Mouse (Mus musculus) urinary bladder, adult 2 months (tissue): Measurements from ENCODE around the gene BC055324. TPM values are rescaled to one million over a fixed set of nuclear protein-coding genes. Genes with fewer than 3 reads are reported as not detected.

ENCODE experiments used
- DNase-seq: peaks from one replicate; pipeline ENCODE4 v3.0.0; 2022; ENCODE audit warnings: low spot score
- polyA plus RNA-seq: library from polyadenylated mRNA; depleted of rRNA; stranded (reverse); fragments of >200 nt; gene quantifications from 2 replicates; pipeline ENCODE4 v1.2.3, GENCODE M21; 2012

BC055324 gene
- polyA plus RNA-seq, 1 experiment: 1.6 TPM

DNA sequence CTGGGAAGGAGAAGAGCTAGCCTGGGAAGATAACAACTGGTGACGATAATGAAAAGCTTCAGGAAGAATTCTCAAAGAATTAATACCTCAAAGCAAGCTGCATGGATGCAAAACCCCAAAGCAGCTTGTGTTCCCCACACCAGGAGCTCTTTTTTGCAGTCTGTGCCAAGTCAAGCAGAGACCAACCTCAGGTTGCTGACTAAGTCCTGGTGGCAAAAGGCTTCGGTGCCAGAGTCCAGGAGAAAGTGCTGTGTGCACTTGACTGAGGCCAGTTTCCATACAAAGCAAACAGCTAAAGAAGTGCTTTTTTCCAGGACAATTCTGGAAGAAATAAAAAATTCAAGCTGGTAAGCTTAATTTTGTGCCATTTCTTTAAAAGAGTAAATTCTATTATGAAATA is 41.2 kb downstream of the BC055324 start:
- no peak for DNase-seq

DNA sequence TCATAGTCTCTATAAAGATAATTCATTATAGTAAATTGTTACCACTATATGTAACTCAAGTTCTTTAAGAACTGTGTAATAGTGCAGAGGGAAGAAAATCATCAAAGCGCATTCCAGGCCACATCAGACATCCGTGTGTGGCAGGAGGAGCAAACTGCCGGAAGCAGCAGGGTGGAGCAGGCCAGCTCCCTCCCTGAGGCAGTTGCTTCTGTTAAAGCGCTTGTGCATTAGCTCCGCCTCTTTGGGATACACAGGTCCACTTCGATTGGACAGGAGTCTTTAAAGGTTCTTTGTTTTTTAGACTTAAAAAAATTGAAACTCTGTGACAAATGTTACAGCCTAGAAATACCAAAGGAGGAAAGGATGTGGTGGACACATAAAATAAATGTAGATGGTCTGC is 52.5 kb downstream of the BC055324 start:
- DNase-seq: no peak

DNA sequence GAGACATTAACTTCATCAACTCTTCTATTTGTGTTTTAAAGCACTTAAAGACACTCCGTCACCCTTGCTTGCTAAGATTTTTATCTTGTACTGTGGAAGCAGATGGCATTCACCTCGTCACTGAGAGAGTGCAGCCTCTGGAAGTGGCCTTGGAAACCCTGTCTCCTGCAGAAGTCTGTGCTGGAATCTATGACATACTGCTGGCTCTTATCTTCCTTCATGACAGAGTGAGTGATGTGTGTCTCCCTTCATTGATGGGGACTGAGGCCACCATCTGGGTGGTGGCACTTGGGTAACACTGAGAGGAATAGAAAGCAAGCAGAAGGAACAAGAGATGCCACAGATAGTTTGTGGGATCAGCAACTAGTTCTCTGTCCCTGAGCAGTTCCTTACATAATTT is 60.0 kb downstream of the BC055324 start:
- no peak for DNase-seq

DNA sequence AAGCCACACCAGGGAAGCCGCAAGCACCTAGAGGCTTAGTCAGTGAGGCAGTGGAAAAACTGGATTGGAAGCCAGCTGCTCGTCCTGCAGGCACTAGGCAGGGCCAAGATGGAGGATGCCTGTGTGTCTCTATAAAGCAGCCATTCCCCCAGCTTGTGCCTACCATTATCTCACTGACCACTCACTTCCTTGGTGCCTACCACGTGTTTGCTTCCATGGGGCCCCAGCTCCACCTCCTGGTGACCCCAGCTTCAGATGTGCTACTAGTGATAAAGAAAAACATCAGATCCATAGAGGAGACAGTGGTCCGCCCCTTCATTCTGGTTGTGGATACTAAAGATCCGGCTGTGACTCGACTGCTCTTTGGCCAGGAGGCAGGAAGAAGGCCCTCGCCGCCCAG is 62.8 kb downstream of the BC055324 start:
- no peak for DNase-seq

DNA sequence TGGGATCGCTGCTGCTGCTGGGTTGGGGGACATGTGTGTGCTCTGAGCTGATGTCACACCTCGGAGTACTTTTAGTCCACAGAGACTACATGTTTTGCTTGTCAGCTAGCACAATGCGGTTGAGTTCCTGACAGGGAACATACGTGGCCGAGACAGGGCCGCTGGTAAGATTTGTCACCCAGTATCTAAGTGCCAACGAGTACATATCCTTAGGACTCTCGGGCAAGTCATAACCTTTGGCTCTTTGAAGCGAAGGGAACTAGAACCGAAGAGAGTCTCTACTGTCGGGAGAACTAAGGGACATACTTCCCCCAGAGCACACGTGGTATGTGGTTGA is 64.2 kb downstream of the BC055324 start:
- DNase-seq: no peak

DNA sequence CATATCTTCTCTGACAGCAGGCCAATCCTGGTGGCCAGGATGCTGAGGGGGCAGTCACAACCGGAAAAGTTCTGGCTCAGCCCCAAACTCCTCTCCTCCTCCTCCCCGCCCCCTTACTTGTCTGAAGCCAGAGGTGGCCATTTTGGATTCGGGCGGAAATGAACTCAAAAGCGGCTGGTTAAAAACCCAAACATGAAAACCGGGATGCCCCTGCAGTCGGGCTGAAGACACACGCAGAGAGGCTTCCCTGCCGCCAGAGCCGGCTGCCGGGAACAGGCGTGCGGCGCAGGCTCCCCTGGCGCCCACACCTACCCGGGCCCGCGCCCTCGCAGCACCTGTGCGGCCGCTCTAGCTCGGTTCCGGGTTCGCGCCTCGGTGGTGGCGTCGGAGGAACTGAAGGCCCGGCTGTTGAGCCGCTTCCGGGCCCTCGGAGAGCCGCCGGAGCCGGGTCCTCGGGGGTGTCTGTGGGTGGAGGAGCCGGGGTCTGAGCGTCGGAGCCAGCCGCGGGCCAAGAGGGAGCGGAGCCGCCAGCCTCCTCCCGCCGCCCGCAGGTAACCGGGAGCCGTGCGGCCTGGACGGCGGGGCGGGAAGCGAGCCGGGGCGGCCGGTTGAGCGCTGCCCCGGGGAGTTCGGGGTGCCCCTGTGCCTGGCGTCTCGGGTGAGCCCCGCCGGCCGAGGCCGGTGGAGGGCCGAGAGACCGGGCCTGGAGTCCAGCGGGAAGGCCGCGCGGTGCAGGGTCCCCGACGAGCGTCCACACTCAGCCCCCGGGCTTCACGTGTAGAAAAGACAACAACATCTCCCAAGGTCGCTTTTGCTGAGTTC is 64.7 kb downstream of the BC055324 start:
- peak; percentile 83 for DNase-seq

DNA sequence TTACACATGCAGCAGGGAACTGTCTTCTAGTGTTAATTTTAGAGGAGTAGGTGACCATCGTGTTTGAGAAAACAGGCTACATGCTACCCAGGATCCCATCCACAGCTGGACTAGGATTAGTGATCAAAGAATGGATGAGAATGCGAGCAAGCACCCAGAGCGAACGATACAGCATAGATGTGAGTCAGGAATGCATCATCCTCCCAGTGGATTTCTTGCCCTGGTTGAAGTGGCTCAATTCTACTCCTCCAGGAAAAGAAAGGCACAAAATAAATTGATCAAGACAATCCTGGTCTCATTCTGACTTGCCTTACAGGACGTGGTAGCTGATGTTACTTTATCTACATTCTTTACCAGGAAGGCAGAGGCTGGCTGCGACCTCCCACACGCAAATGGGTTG is 65.8 kb downstream of the BC055324 start, which contains the start of gene Scyl3:
Scyl3 (plus strand) TSS at position 255 of the 400 bp plus-strand sequence.
- no peak for DNase-seq

DNA sequence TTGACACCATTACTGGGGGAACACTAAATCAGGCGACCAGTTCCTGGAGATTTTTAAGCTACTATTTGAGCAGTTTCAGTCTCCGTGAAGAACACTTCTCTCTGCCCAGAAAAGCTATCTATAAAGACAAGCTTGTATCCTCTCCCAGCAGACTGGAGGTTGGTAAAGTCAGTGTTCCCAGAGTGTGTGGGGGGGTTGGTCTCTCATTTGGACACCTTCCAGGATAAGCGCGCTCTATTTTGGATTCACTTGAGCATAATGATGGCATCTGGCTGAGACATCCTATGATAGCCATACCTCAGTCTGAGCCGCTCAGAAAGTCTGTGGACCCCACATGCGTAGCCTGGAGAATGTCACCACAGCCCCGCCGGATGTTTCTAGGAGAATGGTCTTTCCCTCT is 70.5 kb downstream of the BC055324 start:
- no peak for DNase-seq

DNA sequence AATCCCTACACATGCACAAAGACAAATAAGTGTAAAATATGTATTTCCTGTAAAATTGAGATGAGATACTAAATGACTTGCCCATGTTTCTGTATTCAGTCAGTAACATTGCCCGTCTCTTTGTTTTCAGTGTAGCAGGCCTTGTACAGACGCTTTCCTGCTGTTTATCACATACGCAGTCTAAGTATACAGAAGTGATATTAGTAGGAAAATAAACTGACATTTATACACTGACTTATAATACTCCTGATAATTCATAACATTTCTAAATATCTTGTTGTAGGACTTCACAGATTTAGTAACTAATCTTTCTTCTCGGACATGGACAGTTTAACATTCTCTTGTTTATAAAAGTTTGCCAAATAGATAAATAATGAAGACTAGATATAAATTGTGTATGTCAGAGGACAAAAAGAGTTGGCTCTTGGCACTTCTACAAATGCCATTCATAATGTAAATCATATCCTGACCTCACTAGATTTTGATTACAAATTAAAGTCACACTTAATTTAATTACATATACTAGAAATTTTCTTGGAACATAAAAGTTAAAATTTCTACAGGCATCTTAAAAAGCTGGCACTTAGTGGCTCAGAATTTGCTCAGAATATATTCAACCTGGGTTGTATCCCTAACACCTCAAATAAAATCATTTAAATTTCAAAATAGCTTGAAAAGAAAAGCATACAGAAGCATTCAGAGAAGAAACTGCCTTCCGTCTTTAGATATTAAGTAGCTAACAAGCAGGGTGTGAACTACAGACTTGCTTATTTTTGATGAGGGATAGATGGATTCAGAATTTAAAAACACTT is 77.0 kb downstream of the BC055324 start:
- DNase-seq: no peak

DNA sequence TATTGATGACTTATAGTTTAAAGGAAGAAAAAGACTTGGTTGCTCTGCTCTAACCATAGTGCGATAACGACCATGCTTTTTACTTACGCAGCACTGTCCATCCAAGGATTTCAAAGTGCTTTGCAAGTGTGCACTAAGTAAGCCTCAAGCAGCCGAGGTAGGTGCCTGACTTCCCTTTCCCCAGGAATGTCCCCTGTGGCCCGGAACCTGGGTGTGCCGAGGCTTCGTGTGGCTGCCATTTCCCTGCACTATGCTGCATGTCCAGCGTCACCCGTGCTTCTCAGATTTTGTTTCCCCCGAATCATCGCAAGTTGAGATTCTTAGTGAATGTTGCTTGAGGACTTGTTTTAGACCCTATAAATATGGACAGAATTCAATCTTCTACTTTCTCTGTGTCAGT is 82.6 kb downstream of the BC055324 start:
- DNase-seq: no peak

DNA sequence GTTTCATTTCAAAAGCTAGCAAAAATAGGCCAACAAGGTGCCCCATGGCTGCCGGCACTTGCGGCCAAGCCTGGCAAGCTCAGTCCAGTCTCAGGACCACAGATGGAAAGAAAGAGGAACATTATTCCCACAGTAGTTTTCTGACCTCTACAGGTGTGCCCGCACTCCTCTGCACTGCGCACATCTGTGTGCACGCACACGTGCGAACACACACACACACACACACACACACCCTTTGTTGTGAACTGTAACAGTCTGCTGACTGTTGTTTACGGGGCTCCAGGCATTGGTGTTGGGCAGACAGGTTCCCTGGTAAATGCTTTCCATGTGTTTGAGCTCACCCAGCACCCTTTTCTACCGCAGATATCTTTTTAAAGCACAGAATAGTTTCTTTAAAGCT is 83.8 kb downstream of the BC055324 start:
- DNase-seq: no peak

DNA sequence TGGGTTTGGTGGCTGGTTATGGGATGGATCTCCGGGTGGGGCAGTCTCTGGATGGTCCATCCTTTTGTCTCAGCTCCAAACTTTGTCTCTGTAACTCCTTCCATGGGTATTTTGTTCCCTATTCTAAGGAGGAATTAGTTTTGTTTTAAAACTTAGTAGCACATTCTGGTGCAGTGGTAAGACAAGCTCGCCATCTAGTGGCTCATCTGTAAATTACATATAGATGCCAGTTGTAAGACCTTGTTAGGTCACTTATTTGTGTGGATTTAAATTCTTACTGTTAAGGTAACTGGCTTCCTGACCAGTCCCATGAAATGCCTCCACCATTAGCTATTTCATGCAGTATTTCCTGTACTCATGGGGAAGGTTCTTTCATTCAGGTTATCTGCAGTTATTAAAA is 84.3 kb downstream of the BC055324 start:
- no peak for DNase-seq

DNA sequence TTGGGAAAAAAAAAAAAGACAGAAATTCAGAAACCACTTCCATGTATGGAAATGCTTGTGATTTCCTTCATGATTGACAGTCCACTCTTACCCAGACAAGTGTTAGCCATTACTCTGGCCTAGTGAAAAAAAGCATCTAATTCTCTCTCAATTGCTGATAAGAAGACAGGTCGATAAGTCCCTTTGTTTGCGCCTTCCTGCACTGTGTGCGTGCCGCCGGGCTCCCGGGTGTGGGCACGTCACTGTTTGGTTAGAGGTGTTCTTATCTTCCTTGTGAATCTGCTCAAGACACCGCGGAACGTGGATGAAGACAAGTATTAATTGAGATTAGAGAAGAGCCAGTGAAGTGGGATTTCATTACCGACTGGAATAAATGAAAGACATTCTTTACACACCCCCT is 86.2 kb downstream of the BC055324 start:
- DNase-seq: no peak

DNA sequence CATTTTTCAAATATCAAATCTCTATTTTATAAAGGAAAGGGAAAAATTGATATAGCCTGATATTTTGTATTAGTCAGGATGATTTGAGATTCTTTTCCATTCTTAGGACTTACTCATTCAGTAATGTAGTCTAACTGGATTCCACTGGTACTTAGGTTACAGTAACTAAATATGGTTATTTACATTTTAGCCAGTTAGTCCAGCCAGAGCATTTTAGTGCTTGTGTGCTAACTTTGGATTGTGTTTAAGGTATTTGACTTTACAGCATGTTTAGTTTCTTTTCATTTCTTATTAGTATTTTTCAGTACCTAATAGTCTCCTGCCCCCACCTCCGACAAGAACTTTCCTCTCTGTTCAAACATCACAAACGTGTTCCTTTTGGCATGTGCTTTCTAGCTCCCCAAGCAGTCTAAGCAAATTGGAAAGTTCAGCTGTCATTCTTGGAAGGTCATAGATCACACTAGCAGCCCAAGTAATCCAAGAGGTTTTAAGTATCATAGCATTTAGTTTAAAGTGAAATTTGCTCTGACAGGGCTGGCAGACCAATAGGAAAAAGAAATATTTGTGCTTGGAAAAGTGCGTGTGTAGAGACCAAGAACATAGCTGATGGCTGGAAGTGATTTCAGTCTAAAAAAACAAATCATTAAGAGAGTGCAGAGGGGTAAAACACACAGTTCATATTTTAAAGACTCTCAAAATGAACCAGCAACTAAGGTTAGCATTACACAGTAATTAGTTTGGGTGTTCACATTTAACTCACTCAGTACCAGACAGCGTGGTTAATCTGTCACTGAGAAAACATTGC is 87.4 kb downstream of the BC055324 start:
- DNase-seq: no peak

DNA sequence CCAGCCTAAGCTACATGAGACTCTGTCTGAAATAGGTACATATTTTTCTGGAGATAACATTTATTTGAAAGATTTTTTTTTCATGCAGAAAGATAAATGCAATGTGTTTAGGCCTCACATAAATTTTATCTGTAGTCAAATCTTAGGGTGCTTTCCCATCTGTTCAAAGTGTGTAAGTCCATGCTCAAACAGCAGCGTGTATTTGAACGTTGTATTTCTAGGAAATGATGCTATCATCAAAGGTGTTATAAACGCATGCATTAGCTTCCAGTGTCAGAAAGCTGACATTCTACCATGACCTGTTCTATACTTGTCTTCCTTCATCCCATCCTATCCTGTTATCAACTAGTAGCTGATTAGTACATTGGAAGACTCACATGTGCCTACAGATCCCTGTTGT is 91.2 kb downstream of the BC055324 start:
- no peak for DNase-seq

DNA sequence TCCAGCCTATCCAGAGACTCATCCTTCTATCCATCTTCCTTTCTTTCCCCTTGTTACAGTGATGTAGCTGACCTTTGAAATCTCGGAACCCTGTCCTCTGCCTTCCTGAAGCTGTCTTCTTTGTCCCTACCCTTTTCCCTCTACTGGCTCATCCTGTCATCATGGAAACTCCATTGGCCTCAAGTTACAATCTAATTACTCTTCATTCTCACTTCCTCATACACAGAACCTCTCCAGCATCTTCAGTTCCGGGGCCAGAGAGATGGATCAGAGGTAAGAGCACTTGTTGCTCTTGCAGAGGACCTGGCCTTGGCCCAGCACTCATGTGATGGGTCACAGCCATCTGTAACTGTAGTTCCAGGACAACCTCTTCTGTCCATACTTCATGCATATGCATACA is 94.4 kb downstream of the BC055324 start:
- no peak for DNase-seq

DNA sequence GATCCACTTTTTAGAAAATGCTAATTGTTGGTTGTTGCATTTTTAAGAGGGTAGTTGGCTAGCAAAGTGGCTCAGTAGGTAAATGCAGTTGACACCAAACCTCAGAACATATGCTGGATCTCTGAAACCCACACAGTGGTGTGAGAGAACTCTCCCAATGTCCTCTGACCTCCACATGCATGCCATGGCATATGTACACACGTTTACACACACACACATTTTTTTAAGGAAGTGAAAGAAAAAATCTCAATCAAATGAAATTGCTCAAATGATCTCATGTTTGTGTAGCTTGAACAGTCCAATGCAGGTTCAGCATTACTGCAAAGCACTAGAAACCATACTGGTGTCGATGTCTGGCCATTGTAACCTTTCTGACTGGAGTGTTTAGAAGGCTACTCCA is 95.0 kb downstream of the BC055324 start:
- DNase-seq: no peak

DNA sequence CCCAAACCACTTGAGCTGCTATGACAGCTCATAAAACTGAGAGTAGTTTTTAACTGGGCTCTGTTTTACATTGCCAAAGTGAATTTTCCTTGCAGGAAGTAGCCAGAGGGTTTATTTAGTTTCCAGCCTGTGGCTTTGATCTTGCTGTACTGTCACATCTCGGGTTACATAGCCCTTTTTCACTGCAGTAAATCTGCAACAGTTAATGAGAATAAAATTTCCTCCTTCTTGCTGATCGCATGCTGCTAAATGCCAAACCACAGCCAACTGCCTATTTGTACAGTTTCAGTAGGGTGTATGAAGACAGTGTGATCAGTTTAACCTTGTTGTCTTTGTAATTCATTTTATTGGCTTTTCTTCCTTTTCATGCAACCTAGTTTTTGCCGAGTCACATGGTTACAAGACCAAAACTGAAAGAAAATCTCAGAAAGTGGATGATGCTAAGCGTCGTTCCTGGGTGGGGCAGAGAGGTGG is 96.3 kb downstream of the BC055324 start:
- DNase-seq: no peak
